Mouse (Mus musculus) T-cell, adult 2 months (primary cell): ENCODE data around the gene Arcn1.

ENCODE experiments used
- DNase-seq: peaks from one replicate; pipeline ENCODE4 v3.0.0; 2022; ENCODE audit warnings: low spot score

Arcn1 gene

GRCm38 (mm10) chr9:44745371-44745770 lies 22.3 kb downstream of the Arcn1 start:
- DNase-seq = no peak

GRCm38 (mm10) chr9:44740663-44741192 lies 26.9 kb downstream of the Arcn1 start:
- DNase-seq = no peak

- DNase-seq = no peak
Observed at GRCm38 (mm10) chr9:44737240-44737949, 30.2 kb downstream of the Arcn1 start.

GRCm38 (mm10) chr9:44736301-44736700 lies 31.3 kb downstream of the Arcn1 start:
- no peak for DNase-seq

GRCm38 (mm10) chr9:44735886-44736285 lies 31.8 kb downstream of the Arcn1 start:
- no peak for DNase-seq

- DNase-seq = peak; percentile 63
Observed at GRCm38 (mm10) chr9:44734524-44735494, 32.8 kb downstream of the Arcn1 start, which contains the start of gene Phldb1. Gene Phldb1 (minus strand): TSS chr9:44735198.

GRCm38 (mm10) chr9:44733671-44734523 lies 33.7 kb downstream of the Arcn1 start:
- peak; percentile 36 for DNase-seq

GRCm38 (mm10) chr9:44732921-44733530 lies 34.6 kb downstream of the Arcn1 start:
- DNase-seq = no peak

- no peak for DNase-seq
Observed at GRCm38 (mm10) chr9:44732130-44732549, 35.5 kb downstream of the Arcn1 start.

- no peak for DNase-seq
Observed at GRCm38 (mm10) chr9:44727441-44727840, 40.2 kb downstream of the Arcn1 start.

- DNase-seq = no peak
Observed at GRCm38 (mm10) chr9:44726431-44727146, 41.1 kb downstream of the Arcn1 start.

GRCm38 (mm10) chr9:44724665-44725064 lies 43.0 kb downstream of the Arcn1 start:
- DNase-seq = no peak

GRCm38 (mm10) chr9:44724223-44724622 lies 43.4 kb downstream of the Arcn1 start:
- no peak for DNase-seq

- DNase-seq = peak; percentile 32
Observed at GRCm38 (mm10) chr9:44723521-44724041, 44.1 kb downstream of the Arcn1 start.

- DNase-seq = no peak
Observed at GRCm38 (mm10) chr9:44723008-44723407, 44.6 kb downstream of the Arcn1 start.

- no peak for DNase-seq
Observed at GRCm38 (mm10) chr9:44722575-44722974, 45.1 kb downstream of the Arcn1 start.

GRCm38 (mm10) chr9:44721877-44722186 lies 45.8 kb downstream of the Arcn1 start:
- no peak for DNase-seq

- DNase-seq = peak; percentile 62
Observed at GRCm38 (mm10) chr9:44721154-44721876, 46.3 kb downstream of the Arcn1 start.

- peak; percentile 23 for DNase-seq
Observed at GRCm38 (mm10) chr9:44720358-44721153, 47.1 kb downstream of the Arcn1 start.
